Mouse (Mus musculus) E14TG2a.4 (cell line): ENCODE data around the gene Smim4.

Experiments
- H3K27me3 ChIP-seq: 2 replicates; pipeline ENCODE4 v1.6.1; 2014; ENCODE audit warnings: low read length, control low read depth; ENCODE audit not compliant: insufficient read depth
- H3K36me3 ChIP-seq: 2 replicates; pipeline ENCODE4 v1.6.1; 2014; ENCODE audit warnings: low read length, control low read depth; ENCODE audit not compliant: insufficient read depth
- H3K4me1 ChIP-seq: replicated peaks from 2 replicates; pipeline ENCODE4 v1.6.1; 2014; ENCODE audit warnings: low read depth, low read length, control low read depth
- H3K4me3 ChIP-seq: replicated peaks from 2 replicates; pipeline ENCODE4 v1.5.1; 2014; ENCODE audit warnings: mild to moderate bottlenecking, low read length
- H3K9me3 ChIP-seq: 2 replicates; pipeline ENCODE4 v1.6.1; 2014; ENCODE audit warnings: low read length, control low read depth
- CTCF ChIP-seq: conservative IDR thresholded peaks from 2 replicates; pipeline ENCODE4 v1.5.1; 2014; ENCODE audit warnings: low read length
- NANOG ChIP-seq: IDR thresholded peaks from 2 replicates; pipeline ENCODE4 v1.6.1; 2014; ENCODE audit warnings: borderline replicate concordance, low read length, mixed read lengths
- POU5F1 ChIP-seq: IDR thresholded peaks from 2 replicates; pipeline ENCODE4 v1.6.1; 2014; ENCODE audit warnings: low read length, borderline replicate concordance

Gene Smim4

DNA sequence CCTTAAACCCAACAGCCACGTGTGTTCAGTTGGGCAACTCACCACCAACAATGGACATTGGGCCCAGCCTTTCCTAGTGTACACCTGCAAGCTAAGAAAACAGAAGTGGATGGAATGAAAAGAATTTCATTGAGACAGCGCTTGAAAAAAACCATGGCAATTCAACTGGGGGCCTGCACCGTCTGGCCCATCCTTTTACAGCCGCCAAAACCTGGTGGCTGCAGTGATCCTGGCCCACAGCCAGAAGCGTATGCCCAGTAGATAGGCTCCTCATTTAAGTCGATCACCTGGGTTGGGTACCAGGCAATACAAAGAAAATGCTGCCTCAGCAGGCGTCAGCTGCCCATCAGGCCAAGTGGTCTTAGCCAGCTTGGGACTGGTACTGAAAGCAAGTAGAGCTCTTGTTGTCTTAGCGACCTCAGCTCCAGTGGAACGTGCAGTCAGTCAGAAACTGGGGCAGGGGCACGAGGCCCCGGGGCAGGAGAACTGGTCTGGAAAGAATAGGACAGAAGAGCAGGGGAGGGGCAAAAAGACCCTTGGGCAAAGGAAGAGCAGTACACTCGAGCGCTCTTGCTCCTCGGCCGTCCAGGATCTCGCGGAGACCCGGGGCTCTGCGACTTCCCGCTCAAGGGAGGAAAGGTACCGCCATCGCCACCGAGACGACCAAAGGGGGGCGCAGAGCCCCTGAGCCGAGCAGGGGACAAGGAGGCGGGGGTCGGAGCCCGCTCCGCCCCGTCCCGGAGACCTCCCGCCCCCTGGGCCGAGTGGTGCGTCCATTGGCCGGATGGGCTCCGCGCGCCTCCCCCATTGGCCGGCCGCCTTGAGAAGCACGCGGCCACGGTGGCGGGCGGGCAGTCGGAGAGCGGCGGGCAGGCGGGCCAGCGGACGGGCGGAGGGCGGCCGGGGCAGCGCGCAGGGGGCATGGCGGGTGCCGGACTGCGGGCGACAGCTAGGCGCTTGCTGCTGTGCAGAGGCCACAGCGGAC is 1.8 kb upstream of the Smim4 start, which contains the start of gene Nt5dc2:
Gene Nt5dc2 (plus strand): TSS at position 818 of the 985 bp plus-strand sequence.
- H3K27me3 ChIP-seq = peaks cover 12% of the 10 kb centered on the region
- peak within 1 kb of the TSS; percentile 97 for H3K4me3 ChIP-seq
- peaks cover 81% of the 10 kb centered on the region for H3K4me1 ChIP-seq
- peaks cover 49% of the 10 kb centered on the region for H3K36me3 ChIP-seq
- no peak for TF ChIP-seq POU5F1
- no peak for TF ChIP-seq NANOG
- TF ChIP-seq CTCF = no peak
- no peaks in the 10 kb centered on the region for H3K9me3 ChIP-seq

DNA sequence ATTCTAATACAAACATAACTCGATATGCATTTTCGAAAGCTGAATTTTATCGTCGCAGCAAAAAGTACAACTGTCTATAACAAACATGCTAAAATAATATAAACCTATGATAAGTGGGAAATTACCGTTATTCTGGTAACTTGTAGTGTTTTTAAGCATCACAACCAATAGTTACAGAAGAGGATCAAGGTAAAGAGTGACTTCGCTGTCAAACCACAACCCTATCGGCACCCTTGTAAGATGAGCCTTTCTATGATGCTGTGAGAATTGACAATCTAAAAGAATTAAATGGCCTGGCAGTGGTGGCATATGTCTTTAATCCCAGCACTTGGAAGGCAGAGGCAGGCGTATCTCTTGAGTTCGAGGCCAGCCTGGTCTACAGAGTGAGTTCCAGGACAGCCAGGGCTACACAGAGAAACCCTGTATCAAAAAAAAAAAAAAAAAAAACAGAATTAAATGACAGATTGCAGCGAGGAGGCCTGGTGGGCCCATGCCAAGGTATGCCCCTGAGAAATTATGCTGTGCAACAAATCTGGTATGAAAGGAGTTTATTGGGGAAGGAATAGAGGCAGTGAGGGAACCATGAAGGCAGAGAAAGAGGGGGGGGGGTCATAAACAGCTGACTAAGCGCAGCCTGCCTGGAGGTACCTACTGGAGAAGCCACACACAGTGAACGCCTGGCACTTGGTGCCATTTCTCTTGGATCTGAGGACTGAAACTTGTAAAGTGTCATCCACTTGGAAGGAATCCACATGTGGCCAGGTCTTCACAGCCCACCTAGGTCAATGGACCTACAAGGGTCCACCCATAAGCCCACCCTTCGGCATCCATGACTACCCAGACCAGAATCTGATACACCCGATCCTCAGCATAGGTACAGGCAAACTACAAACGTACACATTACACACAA is 825 bp upstream of the Smim4 start:
- peaks cover 82% of the 10 kb centered on the region for H3K4me1 ChIP-seq
- peaks cover 49% of the 10 kb centered on the region for H3K36me3 ChIP-seq
- H3K4me3 ChIP-seq = peak overlapping the region; percentile 97
- H3K27me3 ChIP-seq = peaks cover 12% of the 10 kb centered on the region
- TF ChIP-seq CTCF (no peak), NANOG (no peak), POU5F1 (no peak)
- no peaks in the 10 kb centered on the region for H3K9me3 ChIP-seq

DNA sequence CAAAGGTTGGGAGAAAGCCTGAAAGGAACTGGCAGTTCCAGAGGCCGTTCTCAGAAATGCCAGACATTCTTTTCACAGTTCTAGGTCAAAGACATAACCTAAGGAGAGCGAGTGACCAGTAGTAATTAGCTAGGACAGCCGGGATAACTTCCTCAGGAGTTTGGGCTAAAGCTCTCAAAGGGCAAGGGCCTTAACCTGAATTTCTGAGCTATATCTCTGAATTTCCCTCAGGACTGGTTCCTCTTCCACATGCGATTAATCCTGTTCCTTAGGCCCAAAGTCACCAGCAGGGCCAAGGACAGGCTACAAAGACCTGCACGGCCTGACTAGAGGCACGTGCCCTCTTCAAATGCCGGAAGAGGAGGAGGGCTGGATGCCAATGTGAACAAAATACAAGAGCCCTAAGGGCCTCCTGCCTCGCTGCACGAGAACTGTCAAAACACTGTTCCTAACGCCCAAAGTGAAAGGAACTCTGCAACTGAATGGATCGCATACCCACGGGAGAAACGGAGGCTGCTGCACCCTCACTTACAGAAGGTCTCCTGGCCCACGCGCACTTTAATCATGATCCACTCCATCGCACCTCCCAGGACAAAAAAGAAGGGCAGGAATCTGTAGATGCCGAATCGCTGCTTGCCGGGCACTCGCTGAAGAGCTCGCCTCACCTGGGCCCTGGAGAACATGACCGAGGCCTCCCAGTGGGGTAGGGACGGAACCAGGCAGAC is 493 bp downstream of the Smim4 start:
- TF ChIP-seq CTCF = no peak
- TF ChIP-seq NANOG = no peak
- no peak for TF ChIP-seq POU5F1
- H3K36me3 ChIP-seq = peaks cover 47% of the 10 kb centered on the region
- H3K4me1 ChIP-seq = peaks cover 74% of the 10 kb centered on the region
- H3K4me3 ChIP-seq = peak overlapping the region; percentile 93
- peaks cover 12% of the 10 kb centered on the region for H3K27me3 ChIP-seq
- no peaks in the 10 kb centered on the region for H3K9me3 ChIP-seq

DNA sequence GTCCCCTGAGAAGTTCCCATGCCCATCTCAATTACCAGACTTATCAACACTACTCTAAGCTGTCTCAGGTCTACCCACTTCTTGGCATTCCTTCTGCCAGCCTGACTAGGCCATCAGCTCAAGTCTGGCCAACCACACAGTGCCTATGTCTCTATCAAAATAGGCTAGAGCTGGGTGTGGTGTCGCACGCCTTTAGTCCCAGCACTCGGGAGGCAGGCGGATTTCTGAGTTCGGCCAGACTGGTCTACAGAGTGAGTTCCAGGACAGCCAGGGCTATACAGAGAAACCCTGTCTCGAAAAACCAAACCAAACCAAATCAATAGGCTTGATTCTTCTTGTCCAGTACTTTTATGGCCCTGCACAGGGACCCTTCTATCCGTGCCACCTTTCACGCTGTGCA is 1.9 kb downstream of the Smim4 start:
- TF ChIP-seq NANOG (no peak), POU5F1 (no peak), CTCF (no peak)
- Histone ChIP-seq H3K4me3 (0 out of 2 replicates have a peak overlapping the region, but pooled peaks have one; percentile 14), H3K4me1 (peaks cover 60% of the 10 kb centered on the region), H3K27me3 (peaks cover 7% of the 10 kb centered on the region), H3K9me3 (no peaks in the 10 kb centered on the region), H3K36me3 (peaks cover 42% of the 10 kb centered on the region)

- H3K9me3 ChIP-seq = no peaks in the 10 kb centered on the region
- peaks cover 54% of the 10 kb centered on the region for H3K4me1 ChIP-seq
- TF ChIP-seq CTCF (no peak), NANOG (no peak), POU5F1 (no peak)
- H3K36me3 ChIP-seq = peaks cover 50% of the 10 kb centered on the region
- H3K27me3 ChIP-seq = no peaks in the 10 kb centered on the region
- H3K4me3 ChIP-seq = no peak overlapping the region
Observed at GRCm38 (mm10) chr14:31125106-31126075, 3.4 kb downstream of the Smim4 start.

- Histone ChIP-seq H3K9me3 (no peaks in the 10 kb centered on the region), H3K4me1 (no peaks in the 10 kb centered on the region), H3K36me3 (peaks cover 89% of the 10 kb centered on the region), H3K27me3 (no peaks in the 10 kb centered on the region), H3K4me3 (no peak overlapping the region)
- TF ChIP-seq NANOG (no peak), CTCF (no peak), POU5F1 (no peak)
Observed at GRCm38 (mm10) chr14:31115522-31115921, 13.2 kb downstream of the Smim4 start.

- H3K27me3 ChIP-seq = no peaks in the 10 kb centered on the region
- H3K4me1 ChIP-seq = no peaks in the 10 kb centered on the region
- H3K9me3 ChIP-seq = no peaks in the 10 kb centered on the region
- peaks cover 94% of the 10 kb centered on the region for H3K36me3 ChIP-seq
- TF ChIP-seq CTCF (no peak), NANOG (no peak), POU5F1 (no peak)
- no peak overlapping the region for H3K4me3 ChIP-seq
Observed at GRCm38 (mm10) chr14:31114011-31114410, 14.7 kb downstream of the Smim4 start.
